Mouse (Mus musculus) hindbrain, embryonic 12.5 days (tissue): Measurements from ENCODE around the gene Daxx. TPM values are rescaled to one million over a fixed set of nuclear protein-coding genes. Genes with fewer than 3 reads are reported as not detected.

ENCODE experiments used
- ATAC-seq: fragments of 200-750 bp; cut with Nextera tagmentation; 2 replicates; pipeline ENCODE4 v1.8.0; 2017; ENCODE audit warnings: moderate TSS enrichment; ENCODE audit not compliant: low FRiP score
- H3K27ac ChIP-seq: fragments of 300-500 bp; sonication (generic); 2 replicates; pipeline ENCODE4 v1.5.1; 2016; ENCODE audit warnings: mild to moderate bottlenecking
- H3K27me3 ChIP-seq: fragments of 300-500 bp; sonication (generic); 2 replicates; pipeline ENCODE4 v1.6.1; 2016; ENCODE audit warnings: mild to moderate bottlenecking
- H3K36me3 ChIP-seq: fragments of 300-500 bp; sonication (generic); 2 replicates; pipeline ENCODE4 v1.6.1; 2016; ENCODE audit warnings: mild to moderate bottlenecking
- H3K4me1 ChIP-seq: fragments of 300-500 bp; sonication (generic); 2 replicates; pipeline ENCODE4 v1.6.1; 2016
- H3K4me2 ChIP-seq: fragments of 300-500 bp; sonication (generic); replicated peaks from 2 replicates; pipeline ENCODE4 v1.6.1; 2016; ENCODE audit warnings: mild to moderate bottlenecking
- H3K4me3 ChIP-seq: fragments of 300-500 bp; sonication (generic); 2 replicates; pipeline ENCODE4 v1.5.1; 2016; ENCODE audit warnings: mild to moderate bottlenecking
- H3K9ac ChIP-seq: fragments of 300-500 bp; sonication (generic); 2 replicates; pipeline ENCODE4 v1.6.1; 2016; ENCODE audit warnings: mild to moderate bottlenecking, moderate library complexity
- H3K9me3 ChIP-seq: fragments of 300-500 bp; sonication (generic); replicated peaks from 2 replicates; pipeline ENCODE4 v1.6.1; 2016; ENCODE audit warnings: mild to moderate bottlenecking
- WGBS: fragments of 180-500 bp; shearing (Covaris S2); methylation state at CpG from one replicate; pipeline ENCODE4 v1.1.7; 2016; 5-methylcytosine and 5-hydroxymethylcytosine counted together
- microRNA-seq: library from miRNA; unstranded; fragments of <30 nt; microRNA quantifications from one replicate; pipeline ENCODE4, GENCODE M21; 2017
- polyA plus RNA-seq: library from polyadenylated mRNA; unstranded; fragments of >200 nt; fragmentation: Nextera tagmentation; extraction: Ambion mirVana; gene quantifications from 2 replicates; pipeline ENCODE4 v1.2.1, GENCODE M21; 2016

The Daxx gene
- polyA plus RNA-seq, 1 experiment from 2014 or later, result 55.5 TPM

- WGBS, result 1% methylated on average over 33 of the region's 33 CpGs
- Histone ChIP-seq H3K27me3 (no peaks in the 10 kb centered on the region), H3K9me3 (no peaks in the 10 kb centered on the region), H3K36me3 (peaks cover 46% of the 10 kb centered on the region), H3K4me2 (peak overlapping the region; percentile 73), H3K9ac (peak overlapping the region; percentile 98), H3K27ac (peak overlapping the region; percentile 88), H3K4me3 (peak overlapping the region; percentile 94), H3K4me1 (peaks cover 58% of the 10 kb centered on the region)
- no peak; the same call in none of the 2 replicates for ATAC-seq
These were observed 45.7 kb downstream of the Daxx start for GRCm38 (mm10) chr17:33954646-33955554.

- WGBS, result under 1% methylated on average over 49 of the region's 50 CpGs
- Histone ChIP-seq H3K4me1 (peaks cover 50% of the 10 kb centered on the region), H3K4me3 (peak within 1 kb of the TSS; percentile 94), H3K9me3 (no peaks in the 10 kb centered on the region), H3K4me2 (peak within 1 kb of the TSS; percentile 73), H3K27me3 (no peaks in the 10 kb centered on the region), H3K9ac (peak within 1 kb of the TSS; percentile 98), H3K36me3 (peaks cover 54% of the 10 kb centered on the region), H3K27ac (peak within 1 kb of the TSS; percentile 88)
- ATAC-seq, result peak; percentile 88
These were observed 46.5 kb downstream of the Daxx start, which contains the start of the genes Vps52 and Rps18 for GRCm38 (mm10) chr17:33955555-33956214. Vps52 (plus strand) TSS chr17:33955812. Rps18 (minus strand) TSS chr17:33956001.

GRCm38 (mm10) chr17:33956336-33956735, 47.1 kb downstream of the Daxx start:
- Histone ChIP-seq H3K9me3 (no peaks in the 10 kb centered on the region), H3K4me3 (peak overlapping the region; percentile 94), H3K27ac (peak overlapping the region; percentile 87), H3K4me2 (peak overlapping the region; percentile 73), H3K9ac (peak overlapping the region; percentile 71), H3K4me1 (peaks cover 44% of the 10 kb centered on the region), H3K27me3 (no peaks in the 10 kb centered on the region), H3K36me3 (peaks cover 60% of the 10 kb centered on the region)
- ATAC-seq, result no peak
- 9% methylated on average over 10 of the region's 10 CpGs for WGBS

DNA sequence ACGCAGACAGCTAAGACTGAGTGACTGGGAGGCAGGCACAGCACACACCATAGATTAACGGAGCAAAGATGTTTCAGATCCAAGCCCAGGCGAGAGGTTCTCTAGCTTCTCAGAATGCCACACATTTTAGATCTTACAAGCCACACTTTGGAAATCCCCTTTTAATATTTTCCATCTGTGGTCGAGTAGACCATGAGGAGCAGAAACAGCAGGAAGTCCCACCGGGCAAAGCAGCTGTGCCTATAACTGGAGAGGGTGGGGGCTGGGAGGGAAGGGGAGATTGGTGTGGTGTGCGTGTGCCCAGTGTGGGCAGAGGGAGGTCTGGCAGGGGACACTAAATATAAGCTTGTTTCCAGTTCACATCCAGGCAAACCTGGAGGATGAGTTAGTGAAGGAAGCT, 48.3 kb downstream of the Daxx start:
- H3K27ac ChIP-seq, result no peak overlapping the region
- ATAC-seq, result no peak
- H3K9me3 ChIP-seq, result no peaks in the 10 kb centered on the region
- peaks cover 61% of the 10 kb centered on the region for H3K36me3 ChIP-seq
- no peak overlapping the region for H3K4me2 ChIP-seq
- H3K4me3 ChIP-seq, result no peak overlapping the region
- H3K4me1 ChIP-seq, result peaks cover 34% of the 10 kb centered on the region
- H3K27me3 ChIP-seq, result no peaks in the 10 kb centered on the region
- no peak overlapping the region for H3K9ac ChIP-seq
- 84% methylated on average over 6 of the region's 6 CpGs for WGBS

- Histone ChIP-seq H3K36me3 (peaks cover 61% of the 10 kb centered on the region), H3K9ac (no peak overlapping the region), H3K4me2 (no peak overlapping the region), H3K27me3 (no peaks in the 10 kb centered on the region), H3K4me3 (no peak overlapping the region), H3K27ac (no peak overlapping the region), H3K4me1 (peaks cover 24% of the 10 kb centered on the region), H3K9me3 (no peaks in the 10 kb centered on the region)
- WGBS, result 94% methylated on average over 11 of the region's 11 CpGs
- ATAC-seq, result no peak
These were observed 49.2 kb downstream of the Daxx start for GRCm38 (mm10) chr17:33958451-33958850.

GRCm38 (mm10) chr17:33959135-33959534, 49.9 kb downstream of the Daxx start:
- 94% methylated on average over 13 of the region's 13 CpGs for WGBS
- ATAC-seq, result no peak
- Histone ChIP-seq H3K27ac (no peak overlapping the region), H3K4me2 (no peak overlapping the region), H3K9ac (no peak overlapping the region), H3K4me1 (peaks cover 18% of the 10 kb centered on the region), H3K9me3 (no peaks in the 10 kb centered on the region), H3K4me3 (no peak overlapping the region), H3K36me3 (peaks cover 61% of the 10 kb centered on the region), H3K27me3 (no peaks in the 10 kb centered on the region)

DNA sequence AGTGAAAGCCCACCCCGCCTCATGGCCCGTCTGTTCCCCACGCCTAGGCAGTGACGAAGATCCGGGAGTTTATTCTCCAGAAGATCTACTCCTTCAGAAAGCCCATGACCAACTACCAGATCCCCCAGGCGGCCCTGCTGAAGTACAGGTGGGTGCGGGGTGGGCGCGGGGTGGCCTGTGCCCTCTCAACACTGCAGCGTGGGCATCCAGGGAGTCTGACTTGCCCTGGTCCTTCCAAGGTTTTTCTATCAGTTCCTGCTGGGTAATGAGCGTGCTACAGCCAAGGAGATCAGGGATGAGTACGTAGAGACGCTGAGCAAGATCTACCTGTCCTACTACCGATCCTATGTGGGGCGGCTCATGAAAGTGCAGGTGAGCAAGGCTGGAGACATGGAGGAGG, 50.7 kb downstream of the Daxx start:
- H3K4me2 ChIP-seq, result no peak overlapping the region
- H3K27me3 ChIP-seq, result no peaks in the 10 kb centered on the region
- no peak for ATAC-seq
- H3K9me3 ChIP-seq, result no peaks in the 10 kb centered on the region
- H3K27ac ChIP-seq, result no peak overlapping the region
- no peak overlapping the region for H3K4me3 ChIP-seq
- H3K4me1 ChIP-seq, result peaks cover 10% of the 10 kb centered on the region
- H3K9ac ChIP-seq, result no peak overlapping the region
- 94% methylated on average over 15 of the region's 15 CpGs for WGBS
- H3K36me3 ChIP-seq, result peaks cover 62% of the 10 kb centered on the region

DNA sequence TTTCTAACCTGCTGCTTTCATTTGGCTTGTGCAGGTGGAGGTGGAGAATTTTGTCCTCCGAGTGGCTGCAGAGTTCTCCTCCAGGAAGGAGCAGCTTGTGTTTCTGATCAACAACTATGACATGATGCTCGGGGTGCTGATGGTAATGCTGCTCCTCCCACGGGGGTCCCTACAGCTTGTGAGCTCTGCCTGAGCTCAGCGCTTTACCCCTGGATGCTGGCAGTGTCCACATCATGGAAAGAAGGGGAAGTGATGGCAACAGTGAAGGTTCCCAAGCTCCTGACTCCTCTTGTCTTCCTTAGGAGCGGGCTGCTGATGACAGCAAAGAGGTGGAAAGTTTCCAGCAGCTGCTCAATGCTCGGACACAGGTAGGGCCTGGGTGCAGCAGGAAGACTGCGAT, 53.7 kb downstream of the Daxx start:
- no peak overlapping the region for H3K4me2 ChIP-seq
- H3K9ac ChIP-seq, result no peak overlapping the region
- no peaks in the 10 kb centered on the region for H3K27me3 ChIP-seq
- H3K9me3 ChIP-seq, result no peaks in the 10 kb centered on the region
- peaks cover 80% of the 10 kb centered on the region for H3K36me3 ChIP-seq
- WGBS, result 87% methylated on average over 7 of the region's 7 CpGs
- no peak overlapping the region for H3K27ac ChIP-seq
- H3K4me1 ChIP-seq, result no peaks in the 10 kb centered on the region; the same call in 1 of the 2 replicates
- ATAC-seq, result no peak
- no peak overlapping the region for H3K4me3 ChIP-seq

Small RNA genes lying within 50 kb of the gene (microRNA-seq; reads per million reads assigned to microRNA genes)
- not detected for gene Gm27740

Other genes starting within 250 kb of the Daxx start
- gene Hnrnpm, start 222.6 kb upstream of the Daxx start, polyA plus RNA-seq, result 390 and 450 TPM in 2 replicates
- 53.4 and 54.6 TPM in 2 replicates for gene March2, start 190.7 kb upstream of the Daxx start, polyA plus RNA-seq
- gene Rab11b, start 148.9 kb upstream of the Daxx start, polyA plus RNA-seq, result 404 and 415 TPM in 2 replicates
- 25.6 and 26.8 TPM in 2 replicates for gene Angptl4, start 127.6 kb upstream of the Daxx start, polyA plus RNA-seq
- 30.8 and 31.4 TPM in 2 replicates for gene Kank3, start 98.9 kb upstream of the Daxx start, polyA plus RNA-seq
- 532 and 694 TPM in 2 replicates for gene Rps28, start 84.9 kb upstream of the Daxx start, polyA plus RNA-seq
- 375 and 435 TPM in 2 replicates for gene Ndufa7, start 84.8 kb upstream of the Daxx start, polyA plus RNA-seq
- gene Cd320, start 66.3 kb upstream of the Daxx start, polyA plus RNA-seq, result 54.6 and 59.4 TPM in 2 replicates
- gene Gm7029, start 35.6 kb upstream of the Daxx start, polyA plus RNA-seq, result not detected in 2 replicates
- gene Kifc1, start 18.8 kb upstream of the Daxx start, polyA plus RNA-seq, result 3.2 and 4.1 TPM in 2 replicates
- gene Platr17, start 4.3 kb upstream of the Daxx start, polyA plus RNA-seq, result 0.30 TPM in 1 of 2 replicates, not detected in the other
- gene Tapbp, start 6.5 kb downstream of the Daxx start, polyA plus RNA-seq, result 23.9 and 27.6 TPM in 2 replicates
- gene Zbtb22, start 6.5 kb downstream of the Daxx start, polyA plus RNA-seq, result 21.7 and 25.5 TPM in 2 replicates
- gene Rgl2, start 20.1 kb downstream of the Daxx start, polyA plus RNA-seq, result 63.1 and 64.1 TPM in 2 replicates
- 173 and 180 TPM in 2 replicates for gene Pfdn6, start 30.9 kb downstream of the Daxx start, polyA plus RNA-seq
- 37.1 and 38.8 TPM in 2 replicates for gene Wdr46, start 31.2 kb downstream of the Daxx start, polyA plus RNA-seq
- 9.9 TPM in 2 replicates for gene B3galt4, start 42.1 kb downstream of the Daxx start, polyA plus RNA-seq
- 65.0 and 65.9 TPM in 2 replicates for gene Vps52, start 46.4 kb downstream of the Daxx start, polyA plus RNA-seq
- gene Rps18, start 46.6 kb downstream of the Daxx start, polyA plus RNA-seq, result 834 and 931 TPM in 2 replicates
- 13.8 and 16.6 TPM in 2 replicates for gene H2-K1, start 90.9 kb downstream of the Daxx start, polyA plus RNA-seq
- gene Ring1, start 115.3 kb downstream of the Daxx start, polyA plus RNA-seq, result 28.2 and 29.7 TPM in 2 replicates
- gene H2-Ke6, start 118.6 kb downstream of the Daxx start, polyA plus RNA-seq, result 57.5 and 67.6 TPM in 2 replicates
- 179 and 187 TPM in 2 replicates for gene Slc39a7, start 122.3 kb downstream of the Daxx start, polyA plus RNA-seq
- gene Rxrb, start 122.4 kb downstream of the Daxx start, polyA plus RNA-seq, result 64.9 and 68.3 TPM in 2 replicates
- 7.8 and 18.0 TPM in 2 replicates for gene Col11a2, start 130.0 kb downstream of the Daxx start, polyA plus RNA-seq
- 0.29 and 0.39 TPM in 2 replicates for gene H2-Oa, start 182.9 kb downstream of the Daxx start, polyA plus RNA-seq
- 13.1 and 14.2 TPM in 2 replicates for gene H2-DMa, start 210.1 kb downstream of the Daxx start, polyA plus RNA-seq
- gene Brd2, start 213.2 kb downstream of the Daxx start, polyA plus RNA-seq, result 137 and 151 TPM in 2 replicates
- 0.21 TPM in 1 of 2 replicates, not detected in the other for gene H2-DMb2, start 233.9 kb downstream of the Daxx start, polyA plus RNA-seq
- gene H2-DMb1, start 243.7 kb downstream of the Daxx start, polyA plus RNA-seq, result 1.4 and 2.1 TPM in 2 replicates